Mouse (Mus musculus) large intestine, adult 2 months (tissue): Measurements from ENCODE around the gene Iqca. TPM values are rescaled to one million over a fixed set of nuclear protein-coding genes. Genes with fewer than 3 reads are reported as not detected.

Experiments used
- DNase-seq: peaks from one replicate; pipeline ENCODE4 v3.0.0-alpha.2; 2012; ENCODE audit warnings: low read depth, low spot score
- WGBS: fragments of 180-500 bp; shearing (Covaris S2); methylation state at CpG from one replicate; pipeline ENCODE4 v1.1.7; 2018; 5-methylcytosine and 5-hydroxymethylcytosine counted together
- polyA plus RNA-seq: library from polyadenylated mRNA; depleted of rRNA; stranded (reverse); fragments of >200 nt; gene quantifications from 2 replicates; pipeline ENCODE4 v1.2.3, GENCODE M21; 2012

Iqca gene
- polyA plus RNA-seq, 1 experiment = not detected

DNA sequence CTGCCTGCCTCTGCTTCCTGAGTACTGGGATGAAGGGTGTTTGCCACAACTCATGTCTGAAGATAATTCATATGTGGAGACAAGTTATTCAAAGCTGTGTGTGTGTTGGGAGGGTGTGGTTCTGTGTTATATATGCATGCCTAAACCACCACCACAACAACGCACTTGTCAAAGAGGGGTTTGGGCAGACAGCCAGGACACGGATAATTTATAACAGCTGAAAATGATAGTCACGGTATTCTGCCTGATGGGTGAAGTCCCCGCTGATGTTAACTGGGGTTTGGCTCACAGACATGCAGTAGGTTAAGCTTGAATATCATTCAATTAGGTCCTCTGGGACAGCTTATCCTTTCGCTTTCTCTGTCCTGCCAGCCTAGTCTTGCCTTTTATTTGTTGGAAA is 78.4 kb downstream of the Iqca start:
- 53% methylated on average over 5 of the region's 5 CpGs for WGBS
- DNase-seq = no peak

- WGBS = 55% methylated on average over 13 of the region's 13 CpGs
- DNase-seq = no peak
Observed at GRCm38 (mm10) chr1:90071812-90072580, 81.2 kb downstream of the Iqca start.

DNA sequence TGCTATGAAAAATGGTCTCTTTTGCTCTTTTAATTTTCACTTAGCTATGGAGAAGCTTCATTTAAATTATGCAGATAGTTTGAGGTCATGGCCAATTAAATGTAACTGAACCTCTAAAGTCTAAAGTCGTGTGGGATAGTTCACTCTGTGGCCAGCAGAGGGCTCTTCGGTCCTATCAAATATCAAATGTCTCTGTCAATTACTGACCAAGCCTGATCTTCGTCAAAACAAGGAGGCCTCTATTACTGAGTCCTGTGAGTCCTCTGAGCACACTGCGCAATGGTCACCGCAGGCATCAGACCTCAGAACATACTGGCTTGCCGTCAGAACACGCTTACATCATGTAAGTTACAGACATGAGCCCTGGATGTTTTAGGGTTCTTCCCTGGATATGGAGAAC is 92.6 kb downstream of the Iqca start:
- WGBS = 19% methylated on average over 7 of the region's 7 CpGs
- peak; percentile 11 for DNase-seq

GRCm38 (mm10) chr1:90060054-90060453 is 93.1 kb downstream of the Iqca start:
- no peak for DNase-seq
- WGBS = 71% methylated on average over 3 of the region's 3 CpGs

- WGBS = 86% methylated on average over 4 of the region's 4 CpGs
- DNase-seq = no peak
Observed at GRCm38 (mm10) chr1:90054991-90055390, 98.2 kb downstream of the Iqca start.

- DNase-seq = peak; percentile 14
- 17% methylated on average over 5 of the region's 5 CpGs for WGBS
Observed at GRCm38 (mm10) chr1:90051347-90051746, 101.9 kb downstream of the Iqca start.

DNA sequence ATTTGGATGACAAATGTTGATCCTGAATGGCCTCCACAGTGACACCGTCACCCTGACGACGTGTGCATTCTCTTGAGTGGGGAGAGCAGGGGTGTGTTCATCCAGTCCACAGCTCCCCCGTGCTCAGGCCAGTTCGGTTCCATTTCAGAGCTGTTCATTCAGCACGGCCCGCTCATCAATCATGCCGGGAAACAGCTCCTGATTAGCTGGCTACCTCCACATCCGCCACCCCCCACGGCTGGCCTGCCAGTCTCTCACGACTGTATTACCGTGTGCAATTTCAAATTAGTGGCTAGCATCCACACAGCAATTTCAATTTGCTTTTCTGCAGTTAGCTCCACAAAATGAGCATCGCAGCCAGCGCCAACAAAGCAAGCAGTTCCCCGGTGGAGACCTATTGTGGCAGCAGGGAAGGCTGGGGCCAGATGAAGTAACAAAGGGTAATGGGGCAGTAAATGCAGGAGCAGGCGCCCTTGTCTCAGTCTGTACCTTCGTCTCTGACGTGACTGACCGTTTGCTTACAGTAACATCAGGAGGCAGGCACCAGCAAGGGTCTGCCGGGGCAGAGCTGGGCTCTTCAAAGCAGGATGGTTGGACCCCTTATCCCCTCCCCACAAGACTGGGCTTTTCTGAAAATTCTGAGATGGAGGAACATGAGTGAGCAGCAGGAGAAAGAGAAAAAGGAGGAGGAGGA is 103.0 kb downstream of the Iqca start:
- whole genome bisulfite sequencing = 49% methylated on average over 20 of the region's 20 CpGs
- DNase-seq = no peak

- DNase-seq = no peak
- WGBS = 33% methylated on average over 2 of the region's 2 CpGs
Observed at GRCm38 (mm10) chr1:90028305-90028704, 124.9 kb downstream of the Iqca start.

DNA sequence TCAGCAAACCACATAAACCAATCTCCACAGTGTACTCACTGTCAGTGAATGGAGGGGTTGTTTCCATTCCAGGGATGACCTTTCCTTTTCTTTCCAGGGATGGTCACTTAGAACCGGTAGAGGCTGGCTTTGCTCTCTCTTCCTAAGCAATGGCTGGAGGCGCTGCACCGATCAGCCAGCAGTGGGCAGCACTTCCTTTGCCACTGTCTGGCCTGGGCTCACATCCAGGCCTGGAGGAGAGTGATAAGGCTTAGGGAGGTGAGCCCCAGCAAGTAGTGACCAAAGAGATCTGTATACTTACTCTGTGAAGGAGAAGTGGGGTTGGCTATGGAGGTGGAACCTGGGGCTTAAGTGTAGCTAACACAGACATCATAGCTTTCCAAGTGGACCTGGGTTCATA is 126.3 kb downstream of the Iqca start:
- no peak for DNase-seq
- WGBS = 20% methylated on average over 3 of the region's 3 CpGs

DNA sequence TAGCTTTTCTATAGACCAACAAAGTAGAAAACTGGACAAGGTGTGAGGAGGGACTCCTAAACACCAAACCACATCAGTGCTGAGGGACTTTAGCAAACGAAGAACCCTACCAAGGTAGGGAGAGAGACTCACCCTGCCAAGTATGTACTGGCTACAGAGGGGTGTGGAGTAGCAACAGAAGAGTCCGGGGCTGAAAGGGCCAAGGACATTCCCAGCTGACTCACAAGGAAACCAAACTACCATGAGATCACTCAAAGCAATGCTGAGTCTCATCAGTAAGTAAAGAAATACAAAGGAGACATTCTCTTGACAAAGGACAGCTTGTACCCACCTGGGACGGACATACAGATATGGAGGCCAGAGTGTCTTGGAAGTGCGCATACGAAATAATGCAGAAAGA is 132.9 kb downstream of the Iqca start:
- 72% methylated on average over 5 of the region's 5 CpGs for WGBS
- DNase-seq = no peak

GRCm38 (mm10) chr1:90018071-90018470 is 135.1 kb downstream of the Iqca start:
- no peak for DNase-seq
- WGBS = 45% methylated on average over 6 of the region's 6 CpGs

- DNase-seq = no peak
- WGBS = 51% methylated on average over 5 of the region's 5 CpGs
Observed at GRCm38 (mm10) chr1:90014446-90014845, 138.8 kb downstream of the Iqca start, which contains the start of gene Asb18. Gene Asb18, minus strand, starts transcription at chr1:90014666.

DNA sequence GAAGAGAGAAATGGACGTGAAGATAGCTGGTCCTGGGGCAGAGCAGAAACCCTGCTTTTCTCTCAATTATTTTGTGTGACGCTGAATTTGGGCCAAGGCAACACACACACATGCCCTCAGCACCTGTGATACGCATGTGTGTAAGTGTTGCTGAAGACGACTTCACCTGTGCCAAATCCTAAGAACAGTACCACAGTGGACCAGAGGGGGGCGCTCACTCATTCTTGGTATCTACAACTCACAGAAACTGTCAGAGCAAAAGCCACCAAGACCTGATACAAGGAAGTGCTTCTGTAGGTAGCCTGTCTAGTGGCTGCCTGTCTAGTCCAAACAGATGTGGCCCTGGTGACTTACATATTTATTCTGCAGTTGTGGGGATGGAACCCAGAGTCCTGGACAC is 139.9 kb downstream of the Iqca start:
- WGBS = 85% methylated on average over 5 of the region's 5 CpGs
- DNase-seq = no peak

DNA sequence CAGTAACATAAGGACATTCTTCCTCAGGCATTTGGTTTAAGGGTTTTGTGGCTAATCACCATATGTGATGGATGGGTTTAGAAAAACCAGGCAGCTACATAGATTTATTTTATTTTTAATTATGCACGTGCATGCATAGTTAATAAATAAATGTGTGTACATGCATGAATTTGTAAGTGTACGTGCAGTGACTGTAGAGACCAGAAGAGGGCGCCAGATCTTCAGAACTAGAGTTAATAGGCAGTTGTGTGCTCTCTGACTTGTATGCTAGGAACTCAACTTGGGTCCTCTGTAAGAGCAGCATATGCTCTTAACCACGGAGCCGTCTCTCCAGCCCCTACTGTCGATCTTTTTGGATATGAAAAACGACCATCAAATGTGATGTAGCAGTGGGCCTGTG is 140.4 kb downstream of the Iqca start:
- no peak for DNase-seq
- 65% methylated on average over 7 of the region's 7 CpGs for WGBS

DNA sequence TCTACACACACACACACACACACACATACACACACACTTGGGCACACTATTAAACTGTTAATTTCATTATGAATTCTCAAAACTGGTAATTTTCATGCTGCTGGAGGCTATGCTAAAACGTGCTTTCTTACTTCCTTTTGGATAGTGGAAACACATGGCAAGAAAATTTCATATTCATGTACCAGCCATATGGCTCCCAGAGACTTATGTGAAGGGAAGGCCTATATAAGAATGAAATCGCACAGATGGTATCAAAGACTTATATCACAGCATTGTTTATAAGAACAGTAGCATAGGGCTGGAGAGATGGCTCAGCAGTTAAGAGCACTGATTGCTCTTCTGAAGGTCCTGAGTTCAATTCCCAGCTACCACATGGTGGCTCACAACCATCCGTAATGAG is 141.0 kb downstream of the Iqca start:
- no peak for DNase-seq
- 67% methylated on average over 3 of the region's 3 CpGs for WGBS

DNA sequence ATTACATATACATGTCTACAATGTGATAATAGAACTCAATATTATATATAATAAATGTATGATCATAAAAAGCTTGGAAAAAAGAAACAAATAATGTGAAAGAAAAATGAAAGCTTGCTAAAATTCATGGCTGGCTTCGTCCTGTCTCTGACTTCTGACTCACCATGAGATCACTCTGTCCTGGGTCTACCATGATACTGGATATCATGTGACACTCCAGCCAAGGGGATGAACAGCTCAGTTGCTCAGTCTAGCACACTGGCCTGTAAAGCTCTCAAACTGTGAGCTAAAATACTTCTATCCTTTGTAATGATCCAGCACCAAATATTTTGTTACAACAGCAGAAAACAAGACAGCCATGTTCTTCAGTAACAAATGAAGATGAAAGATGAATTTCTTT is 143.1 kb downstream of the Iqca start:
- DNase-seq = no peak
- 76% methylated on average over 1 of the region's 1 CpGs for WGBS

DNA sequence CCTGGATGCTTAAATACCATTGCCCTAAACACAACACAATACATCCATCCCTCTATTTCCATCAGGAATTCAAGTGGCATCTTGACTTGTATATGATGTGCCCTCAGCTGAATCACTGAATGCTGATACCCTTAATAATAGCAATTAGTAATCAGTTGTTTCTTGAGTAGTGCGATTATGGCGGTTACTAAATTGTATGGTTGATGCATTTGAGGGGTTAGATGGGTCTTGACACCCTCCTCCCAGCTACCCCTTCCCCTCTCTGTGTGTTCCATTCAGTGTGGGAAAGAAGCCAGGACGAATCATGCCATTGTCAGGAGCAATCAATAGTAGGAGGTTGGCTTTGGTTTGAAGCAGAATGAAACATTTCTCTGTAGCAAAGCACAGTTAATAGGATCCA is 144.0 kb downstream of the Iqca start:
- WGBS = 74% methylated on average over 3 of the region's 3 CpGs

GRCm38 (mm10) chr1:90006666-90007065 is 146.5 kb downstream of the Iqca start:
- no peak for DNase-seq

More for the DNA sequence above, 144.0 kb downstream of the Iqca start:
- no peak for DNase-seq

GRCm38 (mm10) chr1:90000981-90001380 is 152.2 kb downstream of the Iqca start:
- WGBS = 55% methylated on average over 5 of the region's 5 CpGs
- no peak for DNase-seq

More at GRCm38 (mm10) chr1:90006666-90007065, 146.5 kb downstream of the Iqca start:
- 78% methylated on average over 14 of the region's 14 CpGs for WGBS

GRCm38 (mm10) chr1:89999858-90000257 is 153.3 kb downstream of the Iqca start:
- WGBS = 57% methylated on average over 3 of the region's 3 CpGs
- DNase-seq = no peak

DNA sequence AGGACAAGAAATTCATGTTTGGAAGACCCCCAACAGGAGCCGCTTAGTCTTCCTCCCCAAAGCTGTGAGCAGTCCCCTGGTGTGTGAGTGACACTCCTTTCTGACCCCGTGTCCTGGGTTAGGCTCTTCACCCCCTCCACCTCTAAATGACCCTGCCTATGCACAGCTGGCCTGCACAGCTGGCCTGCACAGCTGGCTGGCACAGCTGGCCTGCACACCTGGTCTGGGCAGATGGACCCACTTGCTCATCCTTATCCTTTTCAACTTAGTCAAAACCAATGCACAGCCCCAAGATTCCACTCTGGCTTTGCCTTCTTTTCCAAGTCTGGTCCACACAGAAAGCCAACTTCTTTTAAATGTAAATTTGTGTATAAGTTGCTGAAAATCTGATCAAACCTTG is 154.5 kb downstream of the Iqca start:
- DNase-seq = no peak
- 64% methylated on average over 2 of the region's 2 CpGs for WGBS
